Mouse (Mus musculus): ENCODE measurements around the gene Prn.

Prn gene

GRCm38 (mm10) chr2:131907311-131907710 is 2.4 kb upstream of the Prn start:
- no peak for DNase-seq

- DNase-seq = no peak
Measured at GRCm38 (mm10) chr2:131908351-131908861, 1.4 kb upstream of the Prn start.

- DNase-seq = no peak
Measured at GRCm38 (mm10) chr2:131908906-131909305, 851 bp upstream of the Prn start.

- no peak for DNase-seq
Measured at GRCm38 (mm10) chr2:131910847-131911246, 1.1 kb downstream of the Prn start.

GRCm38 (mm10) chr2:131911341-131911740 is 1.6 kb downstream of the Prn start:
- no peak for DNase-seq

- DNase-seq = no peak
Measured at GRCm38 (mm10) chr2:131912526-131913258, 2.9 kb downstream of the Prn start.

- no peak for DNase-seq
Measured at GRCm38 (mm10) chr2:131932275-131932902, 22.6 kb downstream of the Prn start.

GRCm38 (mm10) chr2:131933013-131933412 is 23.3 kb downstream of the Prn start:
- no peak for DNase-seq

- no peak for DNase-seq
Measured at GRCm38 (mm10) chr2:131933598-131933997, 23.8 kb downstream of the Prn start.

- DNase-seq = no peak
Measured at GRCm38 (mm10) chr2:131934243-131934642, 24.5 kb downstream of the Prn start.

- DNase-seq = peak; percentile 43
Measured at GRCm38 (mm10) chr2:131935390-131936105, 25.8 kb downstream of the Prn start.

- no peak for DNase-seq
Measured at GRCm38 (mm10) chr2:131936410-131936809, 26.7 kb downstream of the Prn start.

- DNase-seq = peak; percentile 42
Measured at GRCm38 (mm10) chr2:131939404-131940111, 29.8 kb downstream of the Prn start.

- no peak for DNase-seq
Measured at GRCm38 (mm10) chr2:131940506-131940905, 30.7 kb downstream of the Prn start.

- no peak for DNase-seq
Measured at GRCm38 (mm10) chr2:131941501-131941900, 31.7 kb downstream of the Prn start.

- DNase-seq = no peak
Measured at GRCm38 (mm10) chr2:131944370-131944769, 34.6 kb downstream of the Prn start.

- DNase-seq = no peak
Measured at GRCm38 (mm10) chr2:131945225-131945624, 35.5 kb downstream of the Prn start.

GRCm38 (mm10) chr2:131945765-131946164 is 36.0 kb downstream of the Prn start:
- DNase-seq = no peak

- no peak for DNase-seq
Measured at GRCm38 (mm10) chr2:131946351-131946750, 36.6 kb downstream of the Prn start.

- no peak for DNase-seq
Measured at GRCm38 (mm10) chr2:131948156-131948555, 38.4 kb downstream of the Prn start.

- no peak for DNase-seq
Measured at GRCm38 (mm10) chr2:131948916-131949639, 39.3 kb downstream of the Prn start.
